Mouse (Mus musculus): ENCODE results near the gene Itm2b. TPM values are rescaled to one million over a fixed set of nuclear protein-coding genes. Genes with fewer than 3 reads are reported as not detected.

The Itm2b gene
- total RNA-seq (2015; ENCODE audit: low replicate concordance) = 663 and 726 TPM in 2 replicates
- 538 and 746 TPM in 2 replicates for total RNA-seq (2017; ENCODE audit: low replicate concordance)

- ATAC-seq (replicated peaks; ENCODE audit: low FRiP score, poor library complexity, severe bottlenecking) = peak; percentile 70
Measured at GRCm38 (mm10) chr14:73384913-73385719, at the start of gene Itm2b. Itm2b (minus strand) TSS chr14:73385289.

- ATAC-seq (replicated peaks; ENCODE audit: low FRiP score, poor library complexity, severe bottlenecking) = no peak
Measured at GRCm38 (mm10) chr14:73433487-73433886, 48.4 kb upstream of the Itm2b start.

GRCm38 (mm10) chr14:73430571-73430970, 45.5 kb upstream of the Itm2b start:
- no peak for ATAC-seq (replicated peaks; ENCODE audit: low FRiP score, poor library complexity, severe bottlenecking)

- no peak for ATAC-seq (replicated peaks; ENCODE audit: low FRiP score, poor library complexity, severe bottlenecking)
Measured at GRCm38 (mm10) chr14:73425571-73426041, 40.5 kb upstream of the Itm2b start.

GRCm38 (mm10) chr14:73424961-73425360, 39.9 kb upstream of the Itm2b start:
- no peak for ATAC-seq (replicated peaks; ENCODE audit: low FRiP score, poor library complexity, severe bottlenecking)

GRCm38 (mm10) chr14:73423542-73423941, 38.5 kb upstream of the Itm2b start:
- no peak for ATAC-seq (replicated peaks; ENCODE audit: low FRiP score, poor library complexity, severe bottlenecking)

- no peak for ATAC-seq (replicated peaks; ENCODE audit: low FRiP score, poor library complexity, severe bottlenecking)
Measured at GRCm38 (mm10) chr14:73422621-73423020, 37.5 kb upstream of the Itm2b start.

GRCm38 (mm10) chr14:73421580-73421979, 36.5 kb upstream of the Itm2b start:
- ATAC-seq (replicated peaks; ENCODE audit: low FRiP score, poor library complexity, severe bottlenecking) = no peak

- ATAC-seq (replicated peaks; ENCODE audit: low FRiP score, poor library complexity, severe bottlenecking) = 0 out of 2 replicates have a peak, but pooled peaks have one; percentile 27
Measured at GRCm38 (mm10) chr14:73420138-73420745, 35.2 kb upstream of the Itm2b start.

- ATAC-seq (replicated peaks; ENCODE audit: low FRiP score, poor library complexity, severe bottlenecking) = no peak
Measured at GRCm38 (mm10) chr14:73416511-73416910, 31.4 kb upstream of the Itm2b start.

- no peak for ATAC-seq (replicated peaks; ENCODE audit: low FRiP score, poor library complexity, severe bottlenecking)
Measured at GRCm38 (mm10) chr14:73415376-73416035, 30.4 kb upstream of the Itm2b start.

- no peak for ATAC-seq (replicated peaks; ENCODE audit: low FRiP score, poor library complexity, severe bottlenecking)
Measured at GRCm38 (mm10) chr14:73411729-73412128, 26.6 kb upstream of the Itm2b start.

- no peak for ATAC-seq (replicated peaks; ENCODE audit: low FRiP score, poor library complexity, severe bottlenecking)
Measured at GRCm38 (mm10) chr14:73410083-73410482, 25.0 kb upstream of the Itm2b start.

GRCm38 (mm10) chr14:73408223-73408845, 23.2 kb upstream of the Itm2b start:
- ATAC-seq (replicated peaks; ENCODE audit: low FRiP score, poor library complexity, severe bottlenecking) = no peak

- no peak for ATAC-seq (replicated peaks; ENCODE audit: low FRiP score, poor library complexity, severe bottlenecking)
Measured at GRCm38 (mm10) chr14:73404016-73404415, 18.9 kb upstream of the Itm2b start.

- no peak for ATAC-seq (replicated peaks; ENCODE audit: low FRiP score, poor library complexity, severe bottlenecking)
Measured at GRCm38 (mm10) chr14:73403351-73403750, 18.3 kb upstream of the Itm2b start.

GRCm38 (mm10) chr14:73402296-73403035, 17.4 kb upstream of the Itm2b start:
- ATAC-seq (replicated peaks; ENCODE audit: low FRiP score, poor library complexity, severe bottlenecking) = no peak

GRCm38 (mm10) chr14:73401408-73401807, 16.3 kb upstream of the Itm2b start:
- ATAC-seq (replicated peaks; ENCODE audit: low FRiP score, poor library complexity, severe bottlenecking) = no peak

- ATAC-seq (replicated peaks; ENCODE audit: low FRiP score, poor library complexity, severe bottlenecking) = no peak
Measured at GRCm38 (mm10) chr14:73399866-73400618, 15.0 kb upstream of the Itm2b start.

All from erythroblast, adult 5-6 weeks (primary cell).